Comparison of ENCODE assay signal across 18 mouse cellular contexts in genomic region chr9:100046213-100046807, GRCm38 (mm10).
A peak's percentile ranks its signal among the peaks of the same experiment; 100 is the strongest.
DNase-seq lines count a peak whose midpoint lies in the region; ATAC-seq and TF ChIP-seq lines count a peak whose summit lies in the region.
"Had no signal": no experiment of that assay in that cellular context is flagged by ENCODE, and none has a peak within 500 bp of the region (broad histone marks: within the 10 kb centered on the region; RNA-seq: fewer than 3 reads in every experiment).

No protein-coding gene starts in this region.

- peaks cover 29% of the 10 kb centered on the region for H3K4me1 ChIP-seq in forebrain, embryonic 10.5 days
- no peaks in the 10 kb centered on the region; the same call in 1 of the 2 replicates for H3K4me1 ChIP-seq in forebrain, postnatal 0 days (ENCODE audit: insufficient read depth)
- H3K4me1 ChIP-seq in forebrain, embryonic 12.5 days: peaks cover 22% of the 10 kb centered on the region
- H3K4me1 ChIP-seq in midbrain, embryonic 14.5 days (ENCODE audit: control insufficient read depth, insufficient read depth, low read length): 0 out of 2 replicates have a peak, but pooled peaks cover 5% of the 10 kb centered on the region
- H3K4me1 ChIP-seq in liver, postnatal 0 days (ENCODE audit: insufficient read depth): no peaks in the 10 kb centered on the region
- H3K4me1 ChIP-seq: heart, embryonic 10.5 days; kidney, embryonic 15.5 days; limb, embryonic 13.5 days; liver, embryonic 15.5 days had no signal

- H3K9ac ChIP-seq in forebrain, postnatal 0 days: no peak overlapping the region
- no peak overlapping the region for H3K9ac ChIP-seq in forebrain, embryonic 12.5 days
- no peak overlapping the region for H3K9ac ChIP-seq in midbrain, embryonic 14.5 days (replicated peaks; ENCODE audit: low read length)
- no peak overlapping the region for H3K9ac ChIP-seq in liver, postnatal 0 days (replicated peaks)
- H3K9ac ChIP-seq: embryonic facial prominence, embryonic 13.5 days; kidney, embryonic 15.5 days; limb, embryonic 13.5 days; liver, embryonic 15.5 days had no signal

- H3K27me3 ChIP-seq in forebrain, embryonic 10.5 days (ENCODE audit: poor library complexity, severe bottlenecking): peaks cover 49% of the 10 kb centered on the region
- no peaks in the 10 kb centered on the region for H3K27me3 ChIP-seq in forebrain, postnatal 0 days (ENCODE audit: insufficient read depth, low read length)
- peaks cover 17% of the 10 kb centered on the region; the same call in 1 of the 2 replicates for H3K27me3 ChIP-seq in forebrain, embryonic 12.5 days
- H3K27me3 ChIP-seq in midbrain, embryonic 14.5 days (ENCODE audit: control insufficient read depth, insufficient read depth, low read length): peaks cover 10% of the 10 kb centered on the region; the same call in 1 of the 2 replicates
- H3K27me3 ChIP-seq in liver, postnatal 0 days (ENCODE audit: insufficient read depth, low read length): no peaks in the 10 kb centered on the region
- H3K27me3 ChIP-seq: embryonic facial prominence, embryonic 13.5 days; kidney, embryonic 15.5 days; limb, embryonic 13.5 days; liver, embryonic 15.5 days had no signal

- no peak overlapping the region for H3K4me2 ChIP-seq in forebrain, postnatal 0 days (ENCODE audit: low read depth)
- peak overlapping the region; percentile 11 for H3K4me2 ChIP-seq in forebrain, embryonic 12.5 days
- peak overlapping the region; percentile 33 for H3K4me2 ChIP-seq in midbrain, embryonic 14.5 days (ENCODE audit: low read length)
- no peak overlapping the region for H3K4me2 ChIP-seq in liver, postnatal 0 days (ENCODE audit: low read depth, low read length)
- H3K4me2 ChIP-seq: embryonic facial prominence, embryonic 13.5 days; kidney, embryonic 15.5 days; limb, embryonic 13.5 days; liver, embryonic 15.5 days had no signal

- H3K36me3 ChIP-seq in forebrain, embryonic 10.5 days (replicated peaks): no peaks in the 10 kb centered on the region
- no peaks in the 10 kb centered on the region for H3K36me3 ChIP-seq in forebrain, postnatal 0 days (ENCODE audit: insufficient read depth)
- no peaks in the 10 kb centered on the region for H3K36me3 ChIP-seq in forebrain, embryonic 12.5 days (replicated peaks)
- H3K36me3 ChIP-seq in midbrain, embryonic 14.5 days (ENCODE audit: control insufficient read depth, insufficient read depth, low read length): no peaks in the 10 kb centered on the region
- H3K36me3 ChIP-seq in liver, postnatal 0 days (replicated peaks; ENCODE audit: insufficient read depth, low read length): no peaks in the 10 kb centered on the region
- H3K36me3 ChIP-seq: embryonic facial prominence, embryonic 13.5 days; heart, embryonic 10.5 days; kidney, embryonic 15.5 days; limb, embryonic 13.5 days; liver, embryonic 15.5 days had no signal

- H3K4me3 ChIP-seq in forebrain, embryonic 10.5 days: peak overlapping the region; percentile 11
- no peak overlapping the region for H3K4me3 ChIP-seq in forebrain, postnatal 0 days (ENCODE audit: low read depth, low read length)
- H3K4me3 ChIP-seq in forebrain, embryonic 12.5 days (replicated peaks): no peak overlapping the region
- H3K4me3 ChIP-seq in midbrain, embryonic 14.5 days (replicated peaks; ENCODE audit: low read depth, low read length): no peak overlapping the region
- no peak overlapping the region for H3K4me3 ChIP-seq in liver, postnatal 0 days (ENCODE audit: low read depth, low read length)
- H3K4me3 ChIP-seq: embryonic facial prominence, embryonic 13.5 days; heart, embryonic 10.5 days; kidney, embryonic 15.5 days; limb, embryonic 13.5 days; liver, embryonic 15.5 days had no signal

- peak; percentile 63 for DNase-seq in forebrain, embryonic 10.5 days (ENCODE audit: extremely low spot score, low spot score)
- no peak for DNase-seq in forebrain, postnatal 0 days
- DNase-seq in midbrain, embryonic 14.5 days: peak; percentile 68
- peak; percentile 87 for DNase-seq in retina, postnatal 1 day
- DNase-seq in yolk sac, embryonic 10.5 days (ENCODE audit: low spot score): no peak
- no peak for DNase-seq in liver, postnatal 0 days
- no peak for DNase-seq in right cerebral cortex, postnatal 36 days (ENCODE audit: low spot score in 2 of 2)
- DNase-seq: adrenal gland, postnatal 36 days; cerebellum, postnatal 10 days; gastrocnemius, postnatal 25 days; right cerebral cortex, postnatal 25 days; thymus, adult 2 months had no signal

- no peak for TF ChIP-seq CTCF in forebrain, postnatal 0 days (IDR thresholded peaks at IDR 0.05; ENCODE audit: low read depth)
- no peak for TF ChIP-seq CTCF in liver, postnatal 0 days (IDR thresholded peaks at IDR 0.05; ENCODE audit: low read depth)

- H3K27ac ChIP-seq in forebrain, embryonic 10.5 days: no peak overlapping the region
- no peak overlapping the region for H3K27ac ChIP-seq in forebrain, postnatal 0 days (ENCODE audit: low read depth, low read length)
- no peak overlapping the region for H3K27ac ChIP-seq in forebrain, embryonic 12.5 days
- H3K27ac ChIP-seq in midbrain, embryonic 14.5 days (replicated peaks; ENCODE audit: low read depth, low read length): no peak overlapping the region
- no peak overlapping the region for H3K27ac ChIP-seq in liver, postnatal 0 days (ENCODE audit: low read depth)
- H3K27ac ChIP-seq: embryonic facial prominence, embryonic 13.5 days; heart, embryonic 10.5 days; kidney, embryonic 15.5 days; limb, embryonic 13.5 days; liver, embryonic 15.5 days had no signal

- WGBS in forebrain, embryonic 10.5 days: 10% methylated on average over 13 of the region's 13 CpGs
- WGBS in forebrain, postnatal 0 days: 14% methylated on average over 13 of the region's 13 CpGs
- WGBS in forebrain, embryonic 12.5 days: 12% methylated on average over 13 of the region's 13 CpGs
- WGBS in midbrain, embryonic 14.5 days: 13% methylated on average over 13 of the region's 13 CpGs
- 55% methylated on average over 13 of the region's 13 CpGs for WGBS in liver, postnatal 0 days (ENCODE audit: insufficient replicate concordance)

- no peak for TF ChIP-seq EP300 in liver, postnatal 0 days (IDR thresholded peaks at IDR 0.05; ENCODE audit: low read depth)

- ATAC-seq in forebrain, postnatal 0 days: no peak
- 0 out of 2 replicates have a peak, but pooled peaks have one; percentile 27 for ATAC-seq in forebrain, embryonic 12.5 days (ENCODE audit: low FRiP score)
- ATAC-seq in midbrain, embryonic 14.5 days (ENCODE audit: low FRiP score, low TSS enrichment): no peak
- ATAC-seq in liver, postnatal 0 days: no peak

- peaks cover 4% of the 10 kb centered on the region; the same call in 1 of the 2 replicates for H3K9me3 ChIP-seq in forebrain, embryonic 10.5 days
- no peaks in the 10 kb centered on the region for H3K9me3 ChIP-seq in forebrain, postnatal 0 days (ENCODE audit: low read length)
- H3K9me3 ChIP-seq in forebrain, embryonic 12.5 days: peaks cover 7% of the 10 kb centered on the region; the same call in 1 of the 2 replicates
- 0 out of 2 replicates have a peak, but pooled peaks cover 4% of the 10 kb centered on the region for H3K9me3 ChIP-seq in midbrain, embryonic 14.5 days (ENCODE audit: control insufficient read depth, low read length)
- no peaks in the 10 kb centered on the region for H3K9me3 ChIP-seq in liver, postnatal 0 days (ENCODE audit: low read length)
- H3K9me3 ChIP-seq: heart, embryonic 10.5 days; kidney, embryonic 15.5 days; limb, embryonic 13.5 days; liver, embryonic 15.5 days had no signal

Comparison
In these comparisons a context has a peak if more than half of its experiments do, and no peak if none do; other contexts are left out.
1. DNase-seq: peak in forebrain, embryonic 10.5 days (single experiment), midbrain, embryonic 14.5 days (single experiment) and retina, postnatal 1 day (single experiment); none in forebrain, postnatal 0 days (single experiment), yolk sac, embryonic 10.5 days (single experiment), liver, postnatal 0 days (single experiment) and right cerebral cortex, postnatal 36 days (0 of 2).
2. H3K4me2 ChIP-seq: peak in forebrain, embryonic 12.5 days (single experiment) and midbrain, embryonic 14.5 days (single experiment); none in forebrain, postnatal 0 days (single experiment) and liver, postnatal 0 days (single experiment).